Mouse (Mus musculus) heart, embryonic 14.5 days (tissue): Measurements from ENCODE around the gene Sipa1l1. TPM values are rescaled to one million over a fixed set of nuclear protein-coding genes. Genes with fewer than 3 reads are reported as not detected.

Experiments used
- ATAC-seq: fragments of 200-750 bp; cut with Nextera tagmentation; 2 replicates; pipeline ENCODE4 v1.8.0; 2017; ENCODE audit warnings: low read depth, moderate TSS enrichment; ENCODE audit not compliant: insufficient number of reproducible peaks, insufficient read depth, low FRiP score
- H3K27ac ChIP-seq, 2 experiments: fragments of 200-500 bp in 1 of 2; fragments of 300-500 bp in 1 of 2; sonication (generic) in 1 of 2; replicated peaks in 1 of 2; 2 replicates each; pipeline ENCODE4 v1.5.1; 2012 to 2014; ENCODE audit warnings: low read depth in 2 of 2, low read length in 2 of 2, control low read depth in 1 of 2, mild to moderate bottlenecking in 1 of 2, mixed read lengths in 1 of 2; ENCODE audit not compliant: control insufficient read depth in 1 of 2, insufficient read depth in 1 of 2
- H3K27me3 ChIP-seq: fragments of 300-500 bp; sonication (generic); 2 replicates; pipeline ENCODE4 v1.6.1; 2014; ENCODE audit warnings: mild to moderate bottlenecking, low read length, control low read depth; ENCODE audit not compliant: control insufficient read depth, insufficient read depth
- H3K36me3 ChIP-seq: fragments of 300-500 bp; sonication (generic); 2 replicates; pipeline ENCODE4 v1.6.1; 2014; ENCODE audit warnings: mild to moderate bottlenecking, control low read depth, low read length, mixed read lengths; ENCODE audit not compliant: control insufficient read depth, insufficient read depth
- H3K4me1 ChIP-seq, 2 experiments: fragments of 200-500 bp in 1 of 2; fragments of 300-500 bp in 1 of 2; sonication (generic) in 1 of 2; 2 replicates each; pipeline ENCODE4 v1.6.1; 2012 to 2014; ENCODE audit warnings: low read length in 2 of 2, control low read depth in 1 of 2, mixed read lengths in 1 of 2; ENCODE audit not compliant: control insufficient read depth in 2 of 2, insufficient read depth in 2 of 2
- H3K4me2 ChIP-seq: fragments of 300-500 bp; sonication (generic); 2 replicates; pipeline ENCODE4 v1.6.1; 2014; ENCODE audit warnings: mild to moderate bottlenecking, low read length
- H3K4me3 ChIP-seq, 2 experiments: fragments of 200-500 bp in 1 of 2; fragments of 300-500 bp in 1 of 2; sonication (generic) in 1 of 2; 2 replicates each; pipeline ENCODE4 v1.5.1; 2012 to 2014; ENCODE audit warnings: low read length in 2 of 2, mild to moderate bottlenecking in 2 of 2, control low read depth in 1 of 2, low read depth in 1 of 2, moderate library complexity in 1 of 2; ENCODE audit not compliant: control insufficient read depth in 1 of 2, insufficient read depth in 1 of 2
- H3K9ac ChIP-seq: fragments of 300-500 bp; sonication (generic); 2 replicates; pipeline ENCODE4 v1.6.1; 2014; ENCODE audit warnings: mild to moderate bottlenecking, low read length
- H3K9me3 ChIP-seq: fragments of 300-500 bp; sonication (generic); 2 replicates; pipeline ENCODE4 v1.6.1; 2016; ENCODE audit warnings: low read length, control low read depth; ENCODE audit not compliant: control insufficient read depth
- WGBS: fragments of 180-500 bp; shearing (Covaris S2); extraction: QIAGEN DNeasy Blood & Tissue Kit; methylation state at CpG from one replicate; pipeline ENCODE4 v1.1.7; 2014; 5-methylcytosine and 5-hydroxymethylcytosine counted together
- polyA plus RNA-seq: library from polyadenylated mRNA; unstranded; fragments of >200 nt; fragmentation: Nextera tagmentation; extraction: Ambion mirVana; gene quantifications from 2 replicates; pipeline ENCODE4 v1.2.1, GENCODE M21; 2014

Gene Sipa1l1
- polyA plus RNA-seq, 1 experiment from 2014 or later: 25.6 TPM

- Histone ChIP-seq H3K9me3 (no peaks in the 10 kb centered on the region), H3K36me3 (peaks cover 4% of the 10 kb centered on the region; the same call in 1 of the 2 replicates), H3K4me2 (no peak overlapping the region), H3K27me3 (no peaks in the 10 kb centered on the region), H3K4me1 (peaks cover 7 to 17% of the 10 kb centered on the region in 2 experiments), H3K4me3 (no peak overlapping the region), H3K9ac (no peak overlapping the region), H3K27ac (no peak overlapping the region)
- WGBS: 76% methylated on average over 9 of the region's 9 CpGs
- no peak for ATAC-seq
Observed at GRCm38 (mm10) chr12:82362796-82363195, 193.7 kb downstream of the Sipa1l1 start.

DNA sequence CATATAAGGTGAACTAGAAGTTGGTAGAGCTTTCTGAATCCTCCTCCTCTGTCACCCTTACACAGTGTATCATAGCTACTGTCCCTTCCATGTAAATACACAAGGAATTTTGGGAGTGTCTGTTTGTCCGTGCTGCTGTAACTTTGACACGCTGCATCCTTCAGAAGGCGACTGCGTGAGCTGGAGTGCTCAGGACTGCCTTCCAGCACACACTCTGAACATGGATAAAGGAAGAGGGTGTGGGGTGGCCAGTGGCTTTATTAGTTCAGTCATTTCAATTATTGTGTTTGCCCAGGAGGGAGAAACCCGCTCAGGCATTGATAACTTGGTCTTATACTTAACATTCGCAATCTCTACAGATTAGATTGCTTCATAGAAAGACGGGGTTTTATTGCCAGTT is 195.1 kb downstream of the Sipa1l1 start:
- H3K27me3 ChIP-seq: no peaks in the 10 kb centered on the region
- ATAC-seq: no peak
- no peak overlapping the region for H3K9ac ChIP-seq
- H3K27ac ChIP-seq: no peak overlapping the region
- no peaks in the 10 kb centered on the region for H3K36me3 ChIP-seq
- H3K4me2 ChIP-seq: no peak overlapping the region
- 91% methylated on average over 7 of the region's 7 CpGs for WGBS
- H3K4me3 ChIP-seq: no peak overlapping the region
- no peaks in the 10 kb centered on the region for H3K9me3 ChIP-seq
- H3K4me1 ChIP-seq: peaks cover 7 to 17% of the 10 kb centered on the region in 2 experiments

DNA sequence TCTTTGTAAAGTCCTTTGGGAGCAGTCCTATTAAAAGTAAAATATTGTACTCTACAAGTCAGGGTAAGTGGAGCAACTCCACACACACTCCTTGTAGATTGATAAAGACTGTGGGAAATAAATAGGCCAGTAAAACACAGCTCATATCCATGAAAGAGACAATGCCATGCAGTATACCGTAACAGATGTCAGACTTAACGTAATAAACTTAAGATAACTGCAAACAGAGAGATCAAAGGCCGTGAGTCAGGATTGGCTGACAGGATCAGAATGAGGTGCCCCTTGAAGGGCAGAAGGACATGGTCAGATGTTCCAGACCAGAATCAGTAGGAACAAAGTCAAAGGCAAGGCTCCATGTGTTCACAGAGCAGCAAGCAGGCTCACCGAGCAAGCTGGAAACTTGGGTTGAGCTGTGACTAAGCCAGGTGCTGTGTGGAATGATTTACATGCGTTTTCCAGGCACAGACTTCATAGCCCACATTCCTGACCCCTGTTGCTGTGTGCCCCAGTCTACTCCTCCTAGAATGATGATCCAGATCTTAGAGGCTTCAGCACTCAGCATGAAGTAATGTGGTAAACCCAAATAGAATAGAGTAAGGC is 196.3 kb downstream of the Sipa1l1 start:
- peak overlapping the region in 1 of 2 experiments; percentile 33; a peak in 1 of 4 replicates for H3K27ac ChIP-seq

GRCm38 (mm10) chr12:82366754-82367153 is 197.6 kb downstream of the Sipa1l1 start:
- H3K27ac ChIP-seq: no peak overlapping the region
- H3K27me3 ChIP-seq: no peaks in the 10 kb centered on the region
- H3K9me3 ChIP-seq: no peaks in the 10 kb centered on the region
- H3K4me2 ChIP-seq: no peak overlapping the region
- H3K4me3 ChIP-seq: no peak overlapping the region
- peaks cover 8 to 20% of the 10 kb centered on the region in 2 experiments for H3K4me1 ChIP-seq
- no peaks in the 10 kb centered on the region for H3K36me3 ChIP-seq
- H3K9ac ChIP-seq: no peak overlapping the region
- 92% methylated on average over 6 of the region's 6 CpGs for WGBS
- ATAC-seq: no peak

More for the DNA sequence above, 196.3 kb downstream of the Sipa1l1 start:
- Histone ChIP-seq H3K4me1 (peaks cover 8 to 20% of the 10 kb centered on the region in 2 experiments), H3K4me2 (no peak overlapping the region), H3K9me3 (no peaks in the 10 kb centered on the region), H3K4me3 (no peak overlapping the region), H3K36me3 (no peaks in the 10 kb centered on the region), H3K27me3 (no peaks in the 10 kb centered on the region), H3K9ac (no peak overlapping the region)
- ATAC-seq: no peak
- WGBS: 23% methylated on average over 5 of the region's 5 CpGs

DNA sequence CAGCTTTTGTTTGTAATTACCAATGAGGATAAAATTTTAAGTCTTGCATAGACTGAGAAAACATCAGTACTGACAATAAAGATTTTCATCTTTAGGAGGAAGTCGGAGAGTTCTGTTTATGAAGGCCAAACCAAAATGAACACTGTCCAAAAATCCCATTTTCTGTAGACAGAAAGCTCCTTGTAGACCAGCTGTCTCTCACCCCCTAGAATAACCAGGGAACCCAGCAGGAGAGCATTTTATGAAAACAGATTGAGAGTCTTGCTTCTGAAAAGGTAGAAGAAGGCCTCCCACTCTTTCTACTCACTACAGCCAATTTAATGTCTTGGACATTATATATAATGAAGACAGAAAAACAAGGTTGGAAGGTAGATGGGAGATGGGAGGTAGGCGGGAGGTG is 198.2 kb downstream of the Sipa1l1 start:
- H3K9me3 ChIP-seq: no peaks in the 10 kb centered on the region
- WGBS: 86% methylated on average over 2 of the region's 2 CpGs
- no peak for ATAC-seq
- H3K9ac ChIP-seq: no peak overlapping the region
- no peak overlapping the region for H3K4me2 ChIP-seq
- peaks cover 8 to 20% of the 10 kb centered on the region in 2 experiments for H3K4me1 ChIP-seq
- no peak overlapping the region for H3K4me3 ChIP-seq
- no peak overlapping the region for H3K27ac ChIP-seq
- 0 out of 2 replicates have a peak, but pooled peaks cover under 1% of the 10 kb centered on the region for H3K36me3 ChIP-seq
- H3K27me3 ChIP-seq: no peaks in the 10 kb centered on the region

GRCm38 (mm10) chr12:82367986-82368385 is 198.9 kb downstream of the Sipa1l1 start:
- Histone ChIP-seq H3K4me2 (no peak overlapping the region), H3K4me3 (no peak overlapping the region), H3K27ac (no peak overlapping the region), H3K36me3 (peaks cover 3% of the 10 kb centered on the region; the same call in 1 of the 2 replicates), H3K4me1 (peaks cover 5 to 20% of the 10 kb centered on the region in 2 experiments), H3K9ac (no peak overlapping the region), H3K27me3 (no peaks in the 10 kb centered on the region), H3K9me3 (no peaks in the 10 kb centered on the region)
- ATAC-seq: no peak
- 79% methylated on average over 3 of the region's 3 CpGs for WGBS

DNA sequence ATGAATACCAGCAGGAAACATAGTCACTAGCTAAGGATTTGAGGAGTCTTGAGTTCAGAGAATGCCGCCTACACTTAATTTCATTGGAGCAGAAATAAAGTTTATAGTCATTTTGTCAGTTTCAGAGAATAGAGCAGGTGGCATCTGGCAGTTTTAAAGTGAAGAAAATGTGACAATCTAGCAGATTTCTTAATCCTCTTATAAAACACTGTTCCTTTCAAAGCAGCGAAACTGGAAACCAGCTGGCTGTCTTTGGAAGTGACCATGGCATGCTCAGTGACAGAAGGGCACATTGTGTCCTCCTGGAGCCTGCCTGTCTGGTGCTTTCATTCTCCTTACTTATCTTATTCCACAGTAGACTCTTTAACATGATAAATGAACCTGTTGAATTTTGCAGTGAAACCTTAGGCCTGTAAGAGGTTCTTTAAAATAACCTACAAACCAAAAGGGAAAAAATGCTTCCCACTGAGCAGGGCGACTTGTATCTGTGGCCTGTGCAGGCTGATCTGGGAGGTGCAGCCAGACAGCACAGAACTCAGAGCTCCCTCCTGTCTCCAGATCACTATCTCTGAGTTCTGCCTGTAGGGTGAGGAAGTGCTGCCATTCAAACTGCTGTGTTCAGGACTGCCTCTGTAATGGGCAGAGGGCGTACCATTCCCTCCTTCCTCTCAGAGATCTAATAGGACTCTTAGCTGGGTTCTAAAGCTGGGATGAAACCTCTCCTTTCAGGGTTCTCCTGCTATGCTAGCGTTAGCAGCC is 200.5 kb downstream of the Sipa1l1 start:
- peaks cover 6% of the 10 kb centered on the region; the same call in 1 of the 2 replicates for H3K36me3 ChIP-seq
- WGBS: 60% methylated on average over 5 of the region's 5 CpGs
- no peak overlapping the region for H3K9ac ChIP-seq
- H3K27ac ChIP-seq: 0 out of 4 replicates have a peak overlapping the region, but pooled peaks of 1 of the 2 experiments have one; percentile 2
- H3K4me2 ChIP-seq: no peak overlapping the region
- H3K9me3 ChIP-seq: no peaks in the 10 kb centered on the region
- ATAC-seq: no peak
- no peaks in the 10 kb centered on the region for H3K27me3 ChIP-seq
- H3K4me1 ChIP-seq: peaks cover 12 to 30% of the 10 kb centered on the region in 2 experiments
- H3K4me3 ChIP-seq: no peak overlapping the region
